Mouse (Mus musculus) common myeloid progenitor, adult 5-6 weeks (primary cell): Measurements from ENCODE around the gene Ern2. TPM values are rescaled to one million over a fixed set of nuclear protein-coding genes. Genes with fewer than 3 reads are reported as not detected.

ENCODE experiments used
- ATAC-seq: replicated peaks from 2 replicates; pipeline ENCODE4 v1.8.0; 2016; ENCODE audit warnings: low read depth, mild to moderate bottlenecking, moderate TSS enrichment, inconsistent platforms; ENCODE audit not compliant: poor library complexity, severe bottlenecking
- total RNA-seq: library from RNA; stranded (forward); fragments of 200-1000, 187-1606 nt; gene quantifications from 2 replicates; pipeline ENCODE4 v1.2.3, GENCODE M21; 2017

Ern2 gene
- total RNA-seq, 1 experiment from 2014 or later: not detected

DNA sequence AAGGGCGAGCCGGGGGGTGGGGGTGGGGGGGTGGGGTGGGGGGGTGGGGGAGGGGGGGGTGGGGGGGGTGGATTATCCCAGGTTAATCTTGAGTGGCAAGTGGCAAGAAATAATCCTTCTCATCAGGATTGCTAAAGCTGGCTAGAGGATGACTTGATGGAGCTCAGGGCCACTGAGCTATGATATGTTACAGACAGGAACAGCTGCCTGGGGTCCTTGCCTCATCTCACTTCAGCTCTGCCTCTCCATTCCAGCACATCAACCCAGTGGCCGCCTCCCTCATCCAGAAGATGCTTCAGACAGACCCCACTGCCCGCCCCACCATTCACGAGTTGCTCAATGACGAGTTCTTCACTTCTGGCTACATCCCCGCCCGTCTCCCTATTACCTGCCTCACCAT lies 22.2 kb downstream of the Ern2 start:
- ATAC-seq: no peak

DNA sequence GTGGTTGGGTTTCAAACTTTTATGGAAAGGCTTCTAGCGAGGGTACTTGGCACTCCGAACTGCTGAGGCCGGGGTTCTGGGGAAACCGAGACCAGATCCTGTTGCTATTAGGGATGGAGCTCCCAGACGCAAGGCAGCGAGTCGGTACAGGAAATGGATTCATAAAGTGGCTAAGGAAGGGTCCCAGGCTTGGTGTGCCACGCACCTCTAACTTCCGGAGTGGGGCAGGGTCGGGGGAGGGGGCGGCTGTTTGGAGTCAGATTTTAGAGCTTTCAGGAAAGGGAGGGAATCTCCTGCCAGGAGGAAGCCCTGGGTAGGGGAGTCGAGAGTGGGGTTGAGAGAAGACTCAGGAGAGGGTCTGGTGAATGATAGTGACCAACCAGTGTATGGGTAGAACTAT lies 26.0 kb downstream of the Ern2 start:
- ATAC-seq: 0 out of 2 replicates have a peak, but pooled peaks have one; percentile 2

DNA sequence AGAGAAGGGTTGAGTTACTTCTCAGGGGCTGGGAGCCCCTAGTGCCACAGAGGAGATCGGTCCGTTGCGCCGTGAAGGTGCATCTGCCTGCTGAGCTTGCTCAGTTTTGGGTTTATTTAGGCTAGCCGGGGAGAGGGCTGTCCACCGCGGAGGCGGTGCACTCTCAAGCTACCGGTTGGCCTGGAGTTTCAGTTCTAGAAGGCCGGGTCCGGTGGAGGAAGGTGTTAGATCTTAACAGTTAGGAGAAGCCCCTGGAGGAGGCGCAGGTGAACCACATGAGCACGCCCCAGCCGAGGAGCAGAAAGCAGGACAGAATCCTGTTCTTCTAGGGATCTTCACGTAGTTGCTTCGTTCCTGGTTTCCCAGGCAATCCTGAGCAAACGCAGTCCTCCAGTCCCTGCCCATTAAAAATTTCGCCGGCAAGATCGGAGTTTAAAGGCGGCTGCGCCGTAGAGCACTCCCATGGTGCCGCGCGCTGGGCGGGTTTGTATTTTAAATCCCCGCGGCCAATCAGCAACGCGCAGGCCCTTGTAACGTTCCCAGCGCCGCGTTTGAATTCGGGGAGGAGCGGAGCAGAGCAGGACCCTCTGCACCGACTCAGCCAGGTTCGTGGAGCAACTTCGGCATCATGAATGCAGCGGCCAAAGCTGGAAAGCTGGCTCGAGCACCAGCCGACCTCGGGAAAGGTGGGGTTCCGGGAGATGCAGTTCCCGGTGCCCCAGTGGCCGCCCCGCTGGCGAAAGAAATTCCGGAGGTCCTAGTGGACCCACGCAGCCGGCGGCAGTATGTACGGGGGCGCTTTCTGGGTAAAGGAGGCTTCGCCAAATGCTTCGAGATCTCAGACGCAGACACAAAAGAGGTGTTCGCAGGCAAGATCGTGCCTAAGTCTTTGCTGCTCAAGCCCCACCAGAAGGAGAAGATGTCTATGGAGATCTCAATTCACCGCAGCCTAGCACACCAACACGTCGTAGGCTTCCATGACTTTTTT lies 26.8 kb downstream of the Ern2 start, which contains the start of gene Plk1:
Plk1 (plus strand) TSS at position 525 of the 988 bp plus-strand sequence.
- ATAC-seq: peak; percentile 84

DNA sequence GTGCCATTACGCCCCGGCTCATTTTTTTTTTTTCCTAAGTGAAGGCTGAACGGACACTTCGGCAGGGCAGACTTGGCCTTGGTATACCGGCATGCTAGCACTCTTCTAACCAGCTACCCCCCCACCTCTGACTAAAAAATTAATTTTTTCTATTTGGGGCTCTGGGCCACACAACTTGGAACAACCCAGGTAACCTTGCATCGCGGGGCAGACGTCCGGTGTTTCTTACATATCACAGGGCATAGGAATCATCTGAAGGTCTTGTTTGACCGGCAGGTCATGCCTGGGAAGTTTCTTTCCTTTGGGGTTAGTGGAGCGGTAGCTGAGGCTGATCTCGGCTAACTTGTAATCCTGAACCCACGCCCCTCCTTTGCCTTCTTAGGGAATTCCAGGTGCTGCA lies 27.5 kb downstream of the Ern2 start:
- ATAC-seq: no peak; the same call in 1 of the 2 replicates

DNA sequence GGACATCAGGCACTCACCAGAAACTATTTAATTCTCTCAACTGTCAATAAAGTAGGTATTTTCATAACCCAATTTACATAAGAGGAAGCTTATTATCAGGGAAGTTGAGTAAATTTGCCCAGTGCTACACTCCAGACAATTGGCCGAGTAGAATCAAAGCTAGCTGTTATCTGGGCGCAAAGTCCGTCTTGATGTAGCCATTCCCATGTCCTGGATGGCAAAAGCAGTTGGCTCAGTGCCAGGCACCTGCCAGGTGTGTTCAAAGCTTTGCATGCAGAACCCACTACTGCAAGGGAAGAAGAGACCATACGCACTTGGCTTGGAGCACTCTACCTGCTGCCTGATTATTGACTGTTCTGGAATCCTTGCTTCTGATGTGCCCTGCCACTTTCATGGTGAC lies 33.5 kb downstream of the Ern2 start:
- ATAC-seq: no peak

DNA sequence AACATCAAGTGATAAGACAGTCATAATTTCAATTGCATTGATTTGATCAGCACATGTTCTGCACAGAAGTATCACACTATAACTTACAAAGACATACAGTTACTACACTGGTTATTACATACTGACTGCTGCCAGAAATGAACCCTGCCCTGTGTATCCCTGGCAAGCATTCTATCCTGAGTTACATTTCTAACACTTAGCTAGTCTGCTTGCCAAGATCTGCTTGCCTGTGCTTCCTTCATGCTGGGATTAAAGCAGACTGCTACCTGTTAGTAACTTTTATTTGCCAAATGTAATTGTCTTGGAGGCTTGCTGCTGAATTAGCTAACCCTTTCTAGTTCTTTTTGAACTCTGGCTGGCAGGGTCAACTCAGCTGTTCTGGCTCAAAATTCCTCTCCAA lies 45.0 kb downstream of the Ern2 start:
- ATAC-seq: no peak

DNA sequence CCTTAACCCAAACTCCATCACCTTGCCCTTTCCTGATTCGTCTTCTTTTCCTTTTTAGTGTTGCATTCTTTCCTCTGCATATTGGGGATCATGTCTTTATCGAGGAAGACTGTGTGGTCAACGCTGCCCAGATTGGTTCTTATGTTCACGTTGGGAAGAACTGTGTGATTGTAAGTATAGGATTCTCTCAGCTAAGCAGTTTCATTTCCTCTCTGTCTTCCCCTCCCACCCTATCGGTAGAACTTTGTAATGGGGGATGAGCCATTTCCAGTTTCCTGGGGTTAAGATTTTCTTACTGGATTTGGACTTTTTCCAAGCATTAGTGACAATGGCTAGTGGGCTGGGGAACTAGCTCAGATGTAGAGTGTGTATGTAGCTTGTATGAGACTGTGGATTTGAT lies 47.8 kb downstream of the Ern2 start:
- ATAC-seq: no peak

DNA sequence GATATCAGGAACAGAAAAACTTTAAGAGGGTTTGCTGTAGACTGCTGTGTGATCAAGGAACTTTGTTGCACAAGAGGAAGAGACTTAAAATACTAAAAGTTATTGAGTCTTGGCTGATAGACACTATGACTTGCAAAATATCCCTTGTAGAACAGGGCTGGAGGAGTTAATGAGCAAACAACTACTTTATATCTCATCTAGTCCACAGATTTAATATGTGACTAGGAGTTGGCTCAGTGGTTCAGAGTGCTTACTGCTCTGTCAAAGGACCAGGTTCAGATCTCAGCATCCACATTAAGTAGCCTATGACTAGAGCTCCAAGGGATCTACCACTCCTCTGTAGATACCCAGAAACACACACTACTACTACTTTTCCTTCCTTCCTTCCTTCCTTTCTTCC lies 48.9 kb downstream of the Ern2 start:
- ATAC-seq: no peak

DNA sequence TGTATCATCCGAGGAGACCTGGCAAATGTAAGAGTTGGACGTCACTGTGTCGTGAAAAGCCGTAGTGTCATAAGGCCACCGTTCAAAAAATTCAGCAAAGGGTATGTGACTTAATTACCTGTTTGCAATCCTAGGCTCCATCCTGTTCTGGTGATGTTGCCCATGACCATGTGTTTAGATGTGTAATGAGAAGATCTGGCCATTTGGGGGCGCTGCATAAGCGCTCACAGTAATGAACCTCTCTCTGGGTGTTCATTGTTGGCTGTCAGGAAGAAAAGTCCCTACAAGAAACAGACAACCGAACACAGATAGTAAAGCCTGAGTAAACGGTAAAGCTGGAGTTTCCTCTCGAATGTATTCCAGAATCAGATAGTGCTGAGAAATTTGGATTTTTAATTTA lies 50.9 kb downstream of the Ern2 start:
- ATAC-seq: no peak

DNA sequence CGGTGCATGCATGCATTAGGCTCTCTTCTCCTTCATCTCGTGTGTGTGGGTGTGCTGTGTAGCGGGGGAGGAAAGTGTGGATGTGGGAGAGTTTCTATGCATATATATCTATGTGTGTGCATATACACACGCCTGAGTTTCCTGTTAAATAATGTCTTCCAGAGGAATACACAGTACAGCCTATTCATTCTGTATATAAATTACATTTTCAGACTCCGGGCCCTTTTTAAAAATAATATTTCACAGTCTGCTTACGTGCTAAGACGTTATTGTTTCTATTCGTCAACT lies 52.7 kb downstream of the Ern2 start:
- no peak for ATAC-seq

DNA sequence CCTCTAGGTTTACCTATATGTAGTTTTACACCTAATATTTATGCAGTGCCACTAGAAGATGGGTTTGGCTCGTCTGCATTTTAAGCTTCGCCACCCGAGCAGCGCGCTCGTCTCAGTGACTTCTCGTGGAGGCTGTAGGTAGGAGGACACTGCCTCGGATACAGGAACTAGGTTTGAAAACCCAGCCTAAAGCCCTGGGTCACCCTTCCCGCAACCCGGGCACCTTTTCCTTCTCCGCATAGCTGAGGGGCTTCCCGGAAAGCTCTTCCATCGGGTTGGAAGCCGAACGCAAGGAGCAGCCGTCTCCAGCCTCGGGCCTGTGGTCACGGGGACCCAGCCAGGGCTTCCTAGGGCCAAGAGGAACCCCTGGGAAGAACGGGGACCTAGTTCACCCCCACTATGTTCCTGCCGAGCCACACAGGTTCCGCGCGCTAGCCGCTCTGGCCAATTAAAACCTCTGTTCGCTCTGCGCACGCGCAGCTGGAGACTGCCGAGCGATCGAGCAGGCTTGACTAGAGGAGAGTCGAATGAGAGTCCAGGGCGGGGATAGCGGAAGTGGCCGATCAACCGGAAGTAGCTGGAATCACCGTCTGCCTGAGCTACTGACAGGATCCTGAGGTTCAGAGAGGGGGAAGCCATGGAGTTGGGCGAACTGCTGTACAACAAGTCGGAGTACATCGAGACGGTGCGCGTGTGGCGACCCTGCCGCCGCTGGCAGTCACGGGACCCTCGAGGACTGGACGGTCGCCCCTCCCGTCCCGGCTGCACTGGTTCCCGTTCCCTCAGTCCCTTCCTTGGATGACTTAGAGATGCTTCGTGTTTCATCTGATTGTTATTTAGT lies 53.3 kb downstream of the Ern2 start, which contains the start of the genes Palb2 and Dctn5:
Palb2 (minus strand) TSS at position 489 of the 841 bp plus-strand sequence.
Dctn5 (plus strand) TSS at position 545 of the 841 bp plus-strand sequence.
- peak; percentile 96 for ATAC-seq

DNA sequence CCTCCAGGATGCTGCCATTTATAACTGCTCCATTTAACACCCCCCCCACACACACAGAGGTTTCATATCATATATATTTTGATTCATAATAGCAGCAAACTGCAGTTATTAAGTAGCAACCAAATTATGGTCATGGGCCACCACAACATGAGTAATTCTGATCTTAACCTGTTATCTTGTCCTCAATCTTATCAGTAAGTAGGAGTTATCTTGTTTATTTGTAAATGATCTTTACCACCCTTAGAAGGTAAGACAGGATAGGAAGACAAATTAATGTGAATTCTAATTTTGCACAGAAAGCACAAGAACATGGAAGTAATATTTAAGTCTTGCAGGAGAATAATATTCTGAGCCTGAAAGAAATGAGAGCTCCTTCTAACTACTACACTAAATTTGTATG lies 54.2 kb downstream of the Ern2 start:
- ATAC-seq: no peak

DNA sequence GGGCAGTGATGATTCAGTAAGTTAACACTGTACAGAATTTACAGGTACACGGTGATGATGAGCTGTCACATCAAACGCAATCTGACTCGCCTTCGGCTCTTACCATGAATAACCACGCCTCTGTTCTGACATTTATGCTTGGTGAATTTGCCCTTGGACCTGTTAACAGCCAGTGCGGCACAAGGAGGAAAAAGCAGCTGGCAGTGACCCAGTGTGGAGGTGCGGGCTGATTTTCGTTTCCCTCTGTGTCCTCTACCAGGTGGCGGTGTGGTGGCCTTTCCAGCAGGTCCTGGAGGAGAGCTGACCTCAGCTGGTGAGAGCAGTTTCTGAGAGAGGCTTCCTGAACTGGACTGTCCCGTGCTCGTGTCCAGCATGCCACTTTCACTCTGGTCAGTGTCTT lies 59.1 kb downstream of the Ern2 start:
- ATAC-seq: no peak

DNA sequence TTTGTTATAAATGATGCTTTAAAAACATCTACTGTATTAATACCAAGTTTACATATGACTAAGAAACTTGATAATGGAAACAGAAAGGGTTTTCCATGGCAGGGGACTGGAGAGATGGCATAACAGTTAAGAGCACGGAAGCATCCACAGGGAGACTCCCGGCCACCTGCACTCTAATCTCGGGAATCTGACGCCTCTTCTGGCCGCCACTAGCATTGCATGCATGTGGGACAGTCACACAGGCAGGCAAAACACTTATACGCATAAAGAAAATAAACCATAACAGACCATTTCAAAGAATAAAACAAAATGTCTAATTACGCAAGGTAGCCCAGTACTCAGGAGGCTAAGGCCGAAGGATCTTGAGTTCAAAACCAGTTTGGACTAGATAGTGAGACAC lies 60.4 kb downstream of the Ern2 start:
- ATAC-seq: no peak

DNA sequence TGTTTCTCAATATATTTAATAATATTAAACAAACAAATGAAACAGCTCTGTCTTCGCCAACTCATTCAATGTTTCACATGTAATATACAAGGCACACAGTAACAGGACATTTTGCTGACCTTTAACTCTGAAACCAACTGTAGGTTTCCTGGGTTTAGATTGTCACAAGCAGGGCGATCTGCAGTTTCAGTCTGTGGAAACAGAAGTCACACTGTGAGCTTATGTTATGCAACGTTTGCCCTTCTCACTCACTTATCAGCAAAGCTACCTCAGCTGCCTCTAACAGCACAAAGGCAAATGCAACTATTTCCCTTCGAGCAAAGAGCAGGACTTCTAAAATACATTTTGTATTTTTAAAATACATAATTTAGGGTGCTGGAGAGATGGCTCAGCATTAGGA lies 62.5 kb downstream of the Ern2 start:
- no peak for ATAC-seq

Other genes starting within 250 kb of the Ern2 start
- gene Cog7, start 204.5 kb downstream of the Ern2 start, total RNA-seq: 8.9 and 14.0 TPM in 2 replicates
- 15.4 and 16.4 TPM in 2 replicates for gene Gga2, start 165.0 kb downstream of the Ern2 start, total RNA-seq
- gene Ubfd1, start 119.0 kb downstream of the Ern2 start, total RNA-seq: 31.3 and 38.4 TPM in 2 replicates
- gene Ears2, start 118.9 kb downstream of the Ern2 start, total RNA-seq: 5.1 and 9.6 TPM in 2 replicates
- 45.1 and 129 TPM in 2 replicates for gene Ndufab1, start 84.3 kb downstream of the Ern2 start, total RNA-seq
- 21.9 and 33.6 TPM in 2 replicates for gene Palb2, start 53.2 kb downstream of the Ern2 start, total RNA-seq
- 54.0 and 55.2 TPM in 2 replicates for gene Dctn5, start 53.2 kb downstream of the Ern2 start, total RNA-seq
- gene Plk1, start 26.8 kb downstream of the Ern2 start, total RNA-seq: 39.9 and 67.0 TPM in 2 replicates
- gene Chp2, start 33.3 kb upstream of the Ern2 start, total RNA-seq: 0.24 TPM in 1 of 2 replicates, not detected in the other
- gene Prkcb, start 102.5 kb upstream of the Ern2 start, total RNA-seq: 3.7 and 4.8 TPM in 2 replicates